Mouse (Mus musculus) lung, postnatal 0 days (tissue): ENCODE data around the gene Zyx. TPM values are rescaled to one million over a fixed set of nuclear protein-coding genes. Genes with fewer than 3 reads are reported as not detected.

Experiments
- ATAC-seq: fragments of 200-750 bp; cut with Nextera tagmentation; 2 replicates; pipeline ENCODE4 v1.8.0; 2017; ENCODE audit warnings: moderate library complexity
- DNase-seq: peaks from one replicate; pipeline ENCODE4 v3.0.0-alpha.2; 2016; ENCODE audit warnings: low spot score
- H3K27ac ChIP-seq: fragments of 300-500 bp; sonication (generic); 2 replicates; pipeline ENCODE4 v1.5.1; 2014; ENCODE audit warnings: antibody characterized with exemption, mild to moderate bottlenecking, low read length, mixed read lengths
- H3K27me3 ChIP-seq: fragments of 300-500 bp; sonication (generic); replicated peaks from 2 replicates; pipeline ENCODE4 v1.6.1; 2014; ENCODE audit warnings: low read length, mixed read lengths; ENCODE audit not compliant: insufficient read depth
- H3K36me3 ChIP-seq: fragments of 300-500 bp; sonication (generic); 2 replicates; pipeline ENCODE4 v1.6.1; 2014; ENCODE audit warnings: low read length, mixed read lengths; ENCODE audit not compliant: insufficient read depth
- H3K4me1 ChIP-seq: fragments of 300-500 bp; sonication (generic); 2 replicates; pipeline ENCODE4 v1.6.1; 2014; ENCODE audit warnings: antibody characterized with exemption, low read depth, low read length, mixed read lengths; ENCODE audit not compliant: insufficient read depth
- H3K4me2 ChIP-seq: fragments of 300-500 bp; sonication (generic); replicated peaks from 2 replicates; pipeline ENCODE4 v1.6.1; 2014; ENCODE audit warnings: low read depth, mild to moderate bottlenecking, low read length, moderate library complexity, mixed read lengths
- H3K4me3 ChIP-seq: fragments of 300-500 bp; sonication (generic); 2 replicates; pipeline ENCODE4 v1.5.1; 2014; ENCODE audit warnings: low read depth, low read length
- H3K9ac ChIP-seq: fragments of 300-500 bp; sonication (generic); replicated peaks from 2 replicates; pipeline ENCODE4 v1.6.1; 2014; ENCODE audit warnings: low read depth, mild to moderate bottlenecking
- H3K9me3 ChIP-seq: fragments of 300-500 bp; sonication (generic); 2 replicates; pipeline ENCODE4 v1.6.1; 2016; ENCODE audit warnings: low read length, mixed read lengths
- CTCF ChIP-seq: IDR thresholded peaks from 2 replicates; pipeline ENCODE4 v1.5.1; 2016; ENCODE audit warnings: antibody characterized with exemption, mild to moderate bottlenecking
- EP300 ChIP-seq: IDR thresholded peaks from 2 replicates; pipeline ENCODE4 v1.6.1; 2016; ENCODE audit warnings: antibody characterized with exemption, mild to moderate bottlenecking, control low read depth
- WGBS: fragments of 180-500 bp; shearing (Covaris S2); extraction: QIAGEN DNeasy Blood & Tissue Kit; methylation state at CpG from one replicate; pipeline ENCODE4 v1.1.7; 2014; 5-methylcytosine and 5-hydroxymethylcytosine counted together
- polyA plus RNA-seq: library from polyadenylated mRNA; unstranded; fragments of >200 nt; fragmentation: Nextera tagmentation; extraction: Ambion mirVana; gene quantifications from 2 replicates; pipeline ENCODE4 v1.2.1, GENCODE M21; 2015

Gene Zyx
- polyA plus RNA-seq, 1 experiment from 2014 or later: 183 TPM

DNA sequence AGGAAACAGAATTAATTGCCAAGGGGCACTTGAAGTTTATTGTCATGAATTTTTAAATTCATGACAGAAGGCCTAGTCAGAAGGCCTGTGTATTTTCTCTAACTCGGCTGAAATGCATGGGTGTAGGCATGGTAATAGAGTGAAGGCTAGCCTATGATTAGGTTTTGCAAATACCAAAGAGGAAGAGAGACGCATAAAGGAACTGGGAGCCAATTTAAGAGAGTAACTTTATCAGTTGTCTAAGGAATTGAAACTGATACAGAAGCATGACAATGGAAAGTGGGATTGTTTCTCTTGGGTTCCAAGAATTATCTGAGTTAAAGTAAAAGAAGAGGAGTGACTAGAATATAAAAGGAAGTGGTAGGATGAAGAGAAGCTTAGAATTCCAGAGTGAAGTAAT is 10.2 kb upstream of the Zyx start:
- TF ChIP-seq EP300: no peak
- no peak for TF ChIP-seq CTCF
- Histone ChIP-seq H3K4me3 (no peak overlapping the region), H3K27ac (no peak overlapping the region), H3K9ac (no peak overlapping the region), H3K4me2 (no peak overlapping the region), H3K36me3 (no peaks in the 10 kb centered on the region), H3K27me3 (no peaks in the 10 kb centered on the region), H3K4me1 (no peaks in the 10 kb centered on the region), H3K9me3 (no peaks in the 10 kb centered on the region)
- no peak for ATAC-seq
- WGBS: 79% methylated on average over 2 of the region's 2 CpGs
- no peak for DNase-seq

DNA sequence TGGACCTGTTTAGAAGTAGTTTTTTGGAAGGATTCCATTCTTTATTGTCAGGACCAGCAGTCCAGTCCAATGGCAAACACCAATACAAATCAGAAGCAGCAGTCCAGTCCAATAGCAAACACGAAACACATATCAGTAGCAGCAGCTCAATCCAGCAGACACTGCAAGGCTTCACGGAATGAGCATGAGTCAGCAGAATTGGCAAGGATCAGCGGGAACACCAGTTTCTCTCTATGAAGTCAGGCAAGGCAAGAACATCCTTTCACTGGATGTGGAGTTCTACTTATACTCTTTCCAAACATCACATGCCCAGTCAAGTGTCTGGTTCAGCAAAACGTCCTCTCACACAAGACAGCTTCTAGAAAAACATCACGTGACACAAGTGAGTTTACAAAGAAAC is 9.4 kb upstream of the Zyx start:
- Histone ChIP-seq H3K9ac (no peak overlapping the region), H3K4me3 (no peak overlapping the region), H3K27ac (no peak overlapping the region), H3K4me2 (no peak overlapping the region), H3K27me3 (no peaks in the 10 kb centered on the region), H3K36me3 (no peaks in the 10 kb centered on the region), H3K4me1 (no peaks in the 10 kb centered on the region), H3K9me3 (no peaks in the 10 kb centered on the region)
- ATAC-seq: peak; percentile 40; the same call in 1 of the 2 replicates
- peak; percentile 43 for DNase-seq
- TF ChIP-seq EP300 (no peak), CTCF (no peak)
- WGBS: 51% methylated on average over 5 of the region's 5 CpGs

DNA sequence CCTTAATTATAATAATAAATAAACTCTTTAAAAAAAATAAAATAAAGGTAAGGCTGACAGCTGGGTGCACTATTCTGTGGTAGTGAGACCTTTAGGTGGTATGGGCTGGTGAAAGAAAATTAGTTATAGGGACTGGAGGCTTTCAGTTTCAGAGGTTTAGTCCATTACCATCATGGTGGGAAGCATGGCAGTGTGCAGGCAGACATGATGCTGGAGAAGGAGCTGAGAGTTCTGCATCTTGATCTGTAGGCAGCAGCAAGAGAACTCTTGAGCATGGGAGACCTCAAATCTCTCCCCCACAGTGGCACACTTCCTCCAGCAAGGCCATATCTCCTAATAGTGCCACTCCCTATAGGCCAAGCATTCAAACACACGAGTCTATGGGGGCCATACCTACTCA is 7.3 kb upstream of the Zyx start:
- ATAC-seq: no peak
- 57% methylated on average over 1 of the region's 1 CpGs for WGBS
- H3K4me3 ChIP-seq: no peak overlapping the region
- no peak overlapping the region for H3K4me2 ChIP-seq
- H3K36me3 ChIP-seq: no peaks in the 10 kb centered on the region
- no peaks in the 10 kb centered on the region for H3K4me1 ChIP-seq
- H3K9ac ChIP-seq: no peak overlapping the region
- H3K27ac ChIP-seq: no peak overlapping the region
- no peaks in the 10 kb centered on the region for H3K9me3 ChIP-seq
- DNase-seq: no peak
- TF ChIP-seq CTCF (no peak), EP300 (no peak)
- H3K27me3 ChIP-seq: no peaks in the 10 kb centered on the region

DNA sequence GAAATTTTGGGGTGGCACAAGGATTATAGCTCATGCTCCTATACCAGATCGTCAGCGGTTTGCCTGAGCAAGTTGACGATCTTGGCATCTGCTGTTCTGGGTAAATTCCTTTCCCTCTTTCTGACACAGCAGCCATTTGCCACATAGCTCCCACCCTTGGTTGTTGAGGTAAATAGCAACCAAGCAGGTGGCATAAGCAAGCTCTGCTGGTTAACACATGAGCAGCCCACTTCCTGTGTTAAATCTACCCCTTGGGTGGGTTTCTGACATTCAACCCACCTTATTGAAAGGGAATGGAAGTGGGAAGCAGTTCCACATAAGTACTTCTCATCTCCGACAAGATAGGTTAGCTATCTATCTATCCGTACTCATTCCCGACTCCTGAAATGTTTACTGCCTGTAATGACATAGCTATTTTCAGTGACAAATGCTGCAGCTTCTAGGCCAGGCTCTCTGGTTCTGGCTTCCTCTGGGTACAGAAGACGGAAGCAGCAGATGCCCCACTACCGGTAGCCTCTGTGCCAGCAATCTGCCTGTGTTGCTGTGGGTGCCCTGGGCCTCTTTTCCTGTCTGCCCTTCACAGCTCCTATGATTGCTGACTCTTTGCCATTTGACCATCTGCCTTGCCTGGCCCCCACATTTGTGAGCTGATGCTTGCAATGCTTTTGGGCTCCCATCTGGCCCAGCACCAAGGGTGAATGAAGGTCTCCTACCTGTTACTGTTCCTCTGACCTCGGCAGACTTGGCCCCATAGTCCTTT is 5.9 kb upstream of the Zyx start:
- Histone ChIP-seq H3K36me3 (no peaks in the 10 kb centered on the region), H3K4me1 (no peaks in the 10 kb centered on the region; the same call in 1 of the 2 replicates), H3K27ac (no peak overlapping the region), H3K9ac (no peak overlapping the region), H3K9me3 (no peaks in the 10 kb centered on the region), H3K27me3 (no peaks in the 10 kb centered on the region), H3K4me2 (no peak overlapping the region), H3K4me3 (no peak overlapping the region)
- ATAC-seq (no peak), DNase-seq (no peak)
- no peak for TF ChIP-seq CTCF
- TF ChIP-seq EP300: no peak
- WGBS: 71% methylated on average over 9 of the region's 9 CpGs

DNA sequence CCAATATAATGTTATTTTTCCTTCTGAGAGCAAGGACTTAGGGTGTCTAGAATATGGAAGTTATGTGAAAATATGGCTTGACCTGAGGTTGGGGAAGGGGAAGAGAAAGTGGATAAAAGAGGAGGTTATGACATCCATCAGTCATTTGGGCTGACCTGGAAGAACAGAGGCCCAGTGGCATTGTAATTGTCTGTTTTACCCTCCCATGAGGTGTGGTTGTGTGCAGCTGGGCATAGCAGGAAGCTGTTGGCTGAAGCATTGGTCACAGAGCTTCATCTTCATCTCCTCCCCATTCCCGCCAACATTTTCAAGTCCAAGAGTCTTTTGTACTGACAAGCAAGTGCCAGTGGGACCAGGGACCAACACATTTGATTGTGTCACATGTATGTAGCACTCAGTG is 5.2 kb upstream of the Zyx start:
- H3K9ac ChIP-seq: no peak overlapping the region
- WGBS: 67% methylated on average over 1 of the region's 1 CpGs
- no peak for TF ChIP-seq CTCF
- no peak for TF ChIP-seq EP300

DNA sequence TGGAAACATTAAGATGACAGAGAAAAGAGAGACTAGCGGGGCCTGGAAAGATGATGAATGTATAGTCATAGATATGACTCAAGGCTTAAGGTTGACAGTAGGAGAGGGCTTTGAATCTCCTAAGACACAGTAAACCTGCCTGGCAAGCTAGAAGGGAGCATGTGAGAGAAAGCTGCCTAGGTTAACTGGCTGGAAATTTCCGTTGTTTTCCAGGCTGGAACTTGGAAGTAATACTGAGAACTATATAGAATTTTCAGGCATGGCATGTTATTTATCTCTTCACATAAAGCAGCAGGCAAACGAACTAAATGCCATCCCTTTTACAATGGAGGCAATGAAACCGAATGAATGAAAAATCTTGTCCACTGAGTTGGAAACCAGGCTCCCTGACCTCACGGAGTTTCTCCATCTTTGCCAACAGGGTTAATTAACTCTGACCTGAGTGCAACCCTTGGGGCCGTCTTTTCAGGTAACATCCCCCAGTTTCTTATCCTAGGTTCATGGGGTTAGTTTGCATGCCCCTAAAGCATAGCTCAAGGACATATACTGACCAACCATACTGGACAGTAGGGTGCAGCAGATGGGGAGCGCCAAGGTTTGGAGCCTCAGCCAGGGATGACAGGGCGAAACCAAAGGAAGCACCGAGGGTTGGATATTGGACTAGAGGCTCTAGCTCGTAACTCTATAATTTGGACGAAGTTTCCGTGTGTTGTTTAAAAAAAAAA is 987 bp upstream of the Zyx start:
- peak overlapping the region; percentile 99; the same call in 1 of the 2 replicates for H3K4me3 ChIP-seq

More for the DNA sequence above, 5.2 kb upstream of the Zyx start:
- Histone ChIP-seq H3K4me2 (no peak overlapping the region), H3K9me3 (no peaks in the 10 kb centered on the region), H3K36me3 (no peaks in the 10 kb centered on the region), H3K4me1 (no peaks in the 10 kb centered on the region; the same call in 1 of the 2 replicates), H3K4me3 (no peak overlapping the region), H3K27me3 (no peaks in the 10 kb centered on the region), H3K27ac (no peak overlapping the region)
- DNase-seq: no peak
- ATAC-seq: no peak

More for the DNA sequence above, 987 bp upstream of the Zyx start:
- Histone ChIP-seq H3K4me1 (peaks cover 23% of the 10 kb centered on the region; the same call in 1 of the 2 replicates), H3K9ac (no peak overlapping the region), H3K36me3 (no peaks in the 10 kb centered on the region; the same call in 1 of the 2 replicates), H3K9me3 (no peaks in the 10 kb centered on the region), H3K27ac (peak overlapping the region; percentile 98; the same call in 1 of the 2 replicates), H3K27me3 (no peaks in the 10 kb centered on the region), H3K4me2 (peak overlapping the region; percentile 84)
- WGBS: 40% methylated on average over 12 of the region's 12 CpGs
- DNase-seq (no peak), ATAC-seq (no peak)
- TF ChIP-seq CTCF: no peak
- TF ChIP-seq EP300: no peak
